Mouse (Mus musculus): ENCODE data around the gene Rpl32. TPM values are rescaled to one million over a fixed set of nuclear protein-coding genes. Genes with fewer than 3 reads are reported as not detected.

Gene Rpl32
- 1,760 and 1,914 TPM in 2 replicates for polyA plus RNA-seq (2015; fragmentation: Nextera tagmentation; extraction: Ambion mirVana)

DNA sequence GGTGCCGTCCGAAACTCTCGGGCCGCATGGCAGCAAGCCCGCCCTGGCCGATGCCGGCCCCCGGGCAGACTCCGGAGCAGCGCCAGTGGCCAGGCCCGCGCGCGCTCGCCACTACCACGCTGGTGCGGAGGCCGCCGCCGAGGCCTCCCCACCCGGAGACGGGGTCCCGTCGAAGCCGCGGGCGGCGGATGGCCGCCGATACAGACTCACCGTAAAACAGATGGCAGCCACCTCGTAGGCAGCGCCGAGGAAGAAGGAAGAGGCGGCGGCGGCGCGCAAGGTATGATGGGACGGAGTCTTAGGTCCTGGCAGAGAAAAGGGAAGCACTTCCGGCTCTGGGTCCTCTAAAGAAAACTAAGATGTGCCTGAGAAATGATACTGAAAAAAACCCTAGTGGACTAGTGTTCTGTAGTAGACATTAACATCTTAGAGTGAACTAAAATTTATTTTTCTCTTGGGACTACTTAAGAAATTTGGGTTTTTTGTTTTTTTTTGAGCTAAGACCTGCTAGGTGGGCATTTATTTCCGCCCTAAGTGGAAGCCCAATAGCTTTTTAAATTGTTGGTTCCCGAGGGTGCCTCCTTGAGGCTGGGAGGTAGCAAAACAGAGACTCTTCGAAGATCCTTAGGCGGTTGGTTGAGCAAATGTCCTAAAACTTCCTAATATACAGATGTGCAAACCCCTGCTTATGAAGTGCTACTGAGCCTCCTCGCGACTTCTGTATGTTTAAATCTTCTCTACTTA, at the start of gene Rpl32:
Gene Rpl32, minus strand, starts transcription at position 260 of the 744 bp plus-strand sequence.
- peak; percentile 78; the same call in 1 of the 2 replicates for ATAC-seq (ENCODE audit: low FRiP score, low TSS enrichment)
- WGBS: under 1% methylated on average over 47 of the region's 47 CpGs
- Histone ChIP-seq H3K9me3 (ENCODE audit: low read length) (no peaks in the 10 kb centered on the region), H3K27ac (ENCODE audit: low read length) (peak within 1 kb of the TSS; percentile 95), H3K4me3 (ENCODE audit: low read length) (peak within 1 kb of the TSS; percentile 95), H3K27me3 (ENCODE audit: insufficient read depth, low read length) (no peaks in the 10 kb centered on the region), H3K36me3 (ENCODE audit: insufficient read depth, low read length) (peaks cover 36% of the 10 kb centered on the region), H3K4me2 (replicated peaks; ENCODE audit: low read depth, low read length) (peak within 1 kb of the TSS; percentile 95), H3K9ac (replicated peaks; ENCODE audit: low read length) (peak within 1 kb of the TSS; percentile 98), H3K4me1 (ENCODE audit: insufficient read depth, low read length) (peaks cover 15% of the 10 kb centered on the region)

- H3K27ac ChIP-seq (ENCODE audit: low read length): no peak overlapping the region
- ATAC-seq (ENCODE audit: low FRiP score, low TSS enrichment): no peak
- H3K4me2 ChIP-seq (replicated peaks; ENCODE audit: low read depth, low read length): no peak overlapping the region
- WGBS: 70% methylated on average over 4 of the region's 4 CpGs
- no peak overlapping the region for H3K9ac ChIP-seq (replicated peaks; ENCODE audit: low read length)
- peaks cover 30% of the 10 kb centered on the region for H3K4me1 ChIP-seq (ENCODE audit: insufficient read depth, low read length)
- no peaks in the 10 kb centered on the region for H3K36me3 ChIP-seq (ENCODE audit: insufficient read depth, low read length)
- H3K27me3 ChIP-seq (ENCODE audit: insufficient read depth, low read length): no peaks in the 10 kb centered on the region
- H3K4me3 ChIP-seq (ENCODE audit: low read length): no peak overlapping the region
- H3K9me3 ChIP-seq (ENCODE audit: low read length): no peaks in the 10 kb centered on the region
Observed at GRCm38 (mm10) chr6:115856361-115856745, 47.8 kb upstream of the Rpl32 start.

GRCm38 (mm10) chr6:115855733-115856360, 47.3 kb upstream of the Rpl32 start:
- Histone ChIP-seq H3K9ac (replicated peaks; ENCODE audit: low read length) (no peak overlapping the region), H3K4me2 (replicated peaks; ENCODE audit: low read depth, low read length) (no peak overlapping the region)
- 74% methylated on average over 3 of the region's 3 CpGs for WGBS

GRCm38 (mm10) chr6:115854432-115854831, 45.9 kb upstream of the Rpl32 start:
- H3K36me3 ChIP-seq (ENCODE audit: insufficient read depth, low read length): peaks cover 5% of the 10 kb centered on the region; the same call in 1 of the 2 replicates
- no peak overlapping the region for H3K27ac ChIP-seq (ENCODE audit: low read length)
- no peak overlapping the region for H3K4me3 ChIP-seq (ENCODE audit: low read length)
- no peaks in the 10 kb centered on the region for H3K9me3 ChIP-seq (ENCODE audit: low read length)
- no peaks in the 10 kb centered on the region for H3K27me3 ChIP-seq (ENCODE audit: insufficient read depth, low read length)
- WGBS: 72% methylated on average over 2 of the region's 2 CpGs
- H3K9ac ChIP-seq (replicated peaks; ENCODE audit: low read length): no peak overlapping the region
- H3K4me2 ChIP-seq (replicated peaks; ENCODE audit: low read depth, low read length): no peak overlapping the region
- ATAC-seq (ENCODE audit: low FRiP score, low TSS enrichment): no peak
- H3K4me1 ChIP-seq (ENCODE audit: insufficient read depth, low read length): peaks cover 21% of the 10 kb centered on the region

More at GRCm38 (mm10) chr6:115855733-115856360, 47.3 kb upstream of the Rpl32 start:
- no peaks in the 10 kb centered on the region for H3K27me3 ChIP-seq (ENCODE audit: insufficient read depth, low read length)
- no peaks in the 10 kb centered on the region for H3K36me3 ChIP-seq (ENCODE audit: insufficient read depth, low read length)
- ATAC-seq (ENCODE audit: low FRiP score, low TSS enrichment): no peak
- H3K4me1 ChIP-seq (ENCODE audit: insufficient read depth, low read length): peaks cover 30% of the 10 kb centered on the region
- H3K27ac ChIP-seq (ENCODE audit: low read length): no peak overlapping the region
- H3K4me3 ChIP-seq (ENCODE audit: low read length): no peak overlapping the region
- H3K9me3 ChIP-seq (ENCODE audit: low read length): no peaks in the 10 kb centered on the region

GRCm38 (mm10) chr6:115853985-115854384, 45.4 kb upstream of the Rpl32 start:
- peaks cover 17% of the 10 kb centered on the region for H3K4me1 ChIP-seq (ENCODE audit: insufficient read depth, low read length)
- 44% methylated on average over 7 of the region's 7 CpGs for WGBS
- H3K9me3 ChIP-seq (ENCODE audit: low read length): no peaks in the 10 kb centered on the region
- peaks cover 9% of the 10 kb centered on the region; the same call in 1 of the 2 replicates for H3K36me3 ChIP-seq (ENCODE audit: insufficient read depth, low read length)
- peak overlapping the region; percentile 58 for H3K9ac ChIP-seq (replicated peaks; ENCODE audit: low read length)
- H3K4me3 ChIP-seq (ENCODE audit: low read length): peak overlapping the region; percentile 62
- ATAC-seq (ENCODE audit: low FRiP score, low TSS enrichment): no peak
- H3K27me3 ChIP-seq (ENCODE audit: insufficient read depth, low read length): no peaks in the 10 kb centered on the region
- H3K4me2 ChIP-seq (replicated peaks; ENCODE audit: low read depth, low read length): peak overlapping the region; percentile 55
- H3K27ac ChIP-seq (ENCODE audit: low read length): peak overlapping the region; percentile 61

DNA sequence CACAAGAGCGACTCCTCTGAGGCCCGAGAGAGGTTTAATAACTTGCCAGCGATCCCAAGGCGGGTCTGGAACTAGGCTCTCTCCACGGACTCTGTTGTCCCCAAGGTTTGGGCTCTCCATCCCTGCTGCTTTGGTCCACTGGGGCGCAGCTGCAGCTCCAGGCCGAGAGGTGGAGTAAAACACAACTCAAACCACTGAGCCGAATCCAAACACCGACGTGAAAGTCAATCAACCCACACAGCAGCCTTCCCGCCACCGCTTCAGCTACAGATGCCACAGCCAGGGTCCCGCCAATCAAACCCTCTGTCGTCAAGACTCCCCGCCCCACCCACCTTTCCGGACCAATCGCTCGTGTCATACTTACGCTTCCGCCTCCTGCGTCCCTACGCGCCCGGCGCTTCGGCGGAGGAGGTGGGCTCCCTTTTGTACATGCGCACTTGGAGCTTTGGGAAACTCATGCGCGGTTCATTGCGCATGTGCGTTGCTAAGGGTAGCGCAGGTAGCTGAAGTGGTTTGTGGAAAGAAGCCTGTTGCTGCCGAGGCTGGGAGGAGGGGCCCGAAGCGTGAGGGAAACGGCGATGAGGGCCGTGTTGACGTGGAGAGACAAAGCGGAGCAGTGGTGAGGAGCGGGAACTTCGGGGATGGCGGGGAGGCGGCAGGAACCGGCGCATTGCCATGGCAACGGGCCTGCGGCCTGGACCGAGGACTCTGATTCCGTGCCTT, 44.7 kb upstream of the Rpl32 start, which contains the start of the genes Mbd4 and Ift122:
Gene Mbd4, minus strand, starts transcription at position 281 of the 723 bp plus-strand sequence.
Gene Ift122, plus strand, starts transcription at position 380 of the 723 bp plus-strand sequence.
- Histone ChIP-seq H3K9me3 (ENCODE audit: low read length) (no peaks in the 10 kb centered on the region), H3K36me3 (ENCODE audit: insufficient read depth, low read length) (peaks cover 11% of the 10 kb centered on the region; the same call in 1 of the 2 replicates), H3K4me1 (ENCODE audit: insufficient read depth, low read length) (peaks cover 17% of the 10 kb centered on the region), H3K27ac (ENCODE audit: low read length) (peak within 1 kb of the TSS; percentile 92), H3K27me3 (ENCODE audit: insufficient read depth, low read length) (no peaks in the 10 kb centered on the region), H3K4me3 (ENCODE audit: low read length) (peak within 1 kb of the TSS; percentile 62), H3K9ac (replicated peaks; ENCODE audit: low read length) (peak within 1 kb of the TSS; percentile 70), H3K4me2 (replicated peaks; ENCODE audit: low read depth, low read length) (peak within 1 kb of the TSS; percentile 60)
- peak; percentile 99 for ATAC-seq (ENCODE audit: low FRiP score, low TSS enrichment)
- WGBS: under 1% methylated on average over 51 of the region's 51 CpGs

- H3K27ac ChIP-seq (ENCODE audit: low read length): peak overlapping the region; percentile 92
- H3K9me3 ChIP-seq (ENCODE audit: low read length): no peaks in the 10 kb centered on the region
- H3K4me1 ChIP-seq (ENCODE audit: insufficient read depth, low read length): peaks cover 17% of the 10 kb centered on the region
- H3K27me3 ChIP-seq (ENCODE audit: insufficient read depth, low read length): no peaks in the 10 kb centered on the region
- H3K9ac ChIP-seq (replicated peaks; ENCODE audit: low read length): peak overlapping the region; percentile 70
- WGBS: 4% methylated on average over 20 of the region's 20 CpGs
- peaks cover 11% of the 10 kb centered on the region; the same call in 1 of the 2 replicates for H3K36me3 ChIP-seq (ENCODE audit: insufficient read depth, low read length)
- H3K4me3 ChIP-seq (ENCODE audit: low read length): peak overlapping the region; percentile 62
- ATAC-seq (ENCODE audit: low FRiP score, low TSS enrichment): no peak; the same call in 1 of the 2 replicates
- H3K4me2 ChIP-seq (replicated peaks; ENCODE audit: low read depth, low read length): peak overlapping the region; percentile 60
Observed at GRCm38 (mm10) chr6:115852446-115853090, 44.0 kb upstream of the Rpl32 start.

GRCm38 (mm10) chr6:115848598-115849304, 40.2 kb upstream of the Rpl32 start:
- 92% methylated on average over 10 of the region's 10 CpGs for WGBS
- Histone ChIP-seq H3K9ac (replicated peaks; ENCODE audit: low read length) (no peak overlapping the region), H3K27me3 (ENCODE audit: insufficient read depth, low read length) (no peaks in the 10 kb centered on the region), H3K4me3 (ENCODE audit: low read length) (no peak overlapping the region), H3K27ac (ENCODE audit: low read length) (no peak overlapping the region), H3K9me3 (ENCODE audit: low read length) (no peaks in the 10 kb centered on the region), H3K4me2 (replicated peaks; ENCODE audit: low read depth, low read length) (no peak overlapping the region), H3K4me1 (ENCODE audit: insufficient read depth, low read length) (peaks cover 10% of the 10 kb centered on the region), H3K36me3 (ENCODE audit: insufficient read depth, low read length) (peaks cover 16% of the 10 kb centered on the region; the same call in 1 of the 2 replicates)
- no peak for ATAC-seq (ENCODE audit: low FRiP score, low TSS enrichment)
